Mouse (Mus musculus) kidney, postnatal 25 days (tissue): ENCODE results near the gene Lman2.

ENCODE experiments used
- DNase-seq, 2 experiments: peaks; one replicate each; pipeline ENCODE4 v3.0.0; 2021; ENCODE audit warnings: mixed read lengths in 2 of 2

Gene Lman2

DNA sequence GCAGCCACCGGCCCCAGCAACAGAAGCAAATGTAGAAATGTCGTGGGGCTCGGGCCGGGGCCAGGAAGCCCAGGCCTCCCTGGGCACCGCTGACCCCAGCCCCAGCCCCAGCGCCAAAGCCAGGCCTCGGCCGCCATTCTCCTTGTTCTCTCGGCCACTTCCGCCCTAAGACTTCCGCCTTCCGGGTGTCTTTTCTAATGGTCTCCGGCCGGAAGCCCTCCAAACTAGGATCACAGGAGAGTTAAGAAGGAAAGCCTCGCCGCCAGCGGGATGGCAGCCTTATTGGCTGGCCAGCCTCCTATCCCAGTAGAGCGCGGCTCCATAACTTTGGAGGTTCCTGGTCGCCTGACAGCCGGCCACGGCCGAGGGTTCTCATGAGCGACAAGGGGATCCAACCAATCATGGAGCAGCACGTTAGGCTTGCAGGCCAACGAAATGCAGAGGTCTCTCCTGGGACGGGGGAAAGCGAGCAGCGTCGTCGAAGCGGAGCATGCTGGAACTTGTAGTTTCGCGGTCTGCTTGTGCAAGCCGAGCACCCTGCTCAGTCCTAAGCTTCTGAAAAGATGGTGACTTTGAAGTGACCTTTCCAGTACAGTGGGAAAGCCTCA, at the start of gene Lman2:
Gene Lman2 (minus strand): TSS at position 331 of the 608 bp plus-strand sequence.
- DNase-seq, result peak; percentile 97 to 100

DNA sequence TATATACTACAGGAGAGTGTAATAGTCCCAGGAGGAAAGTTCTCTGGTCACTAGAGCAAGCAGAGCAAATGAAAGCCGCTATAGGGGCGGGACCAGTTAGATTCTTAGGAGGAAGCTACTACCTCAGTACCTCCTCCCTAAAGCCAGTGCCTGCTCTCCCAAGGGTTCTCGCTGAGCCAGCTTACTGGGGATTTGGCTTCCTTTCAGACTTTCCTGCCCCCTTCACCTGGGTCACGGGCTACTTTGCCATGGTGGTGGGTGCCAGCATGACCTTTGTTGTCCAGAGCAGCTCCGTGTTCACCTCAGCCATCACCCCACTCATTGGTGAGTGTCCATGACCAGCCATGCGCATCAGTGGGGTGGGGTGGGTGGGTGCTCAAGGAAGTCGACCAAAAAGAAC, 49.2 kb upstream of the Lman2 start:
- peak; percentile 51 to 68 for DNase-seq

DNA sequence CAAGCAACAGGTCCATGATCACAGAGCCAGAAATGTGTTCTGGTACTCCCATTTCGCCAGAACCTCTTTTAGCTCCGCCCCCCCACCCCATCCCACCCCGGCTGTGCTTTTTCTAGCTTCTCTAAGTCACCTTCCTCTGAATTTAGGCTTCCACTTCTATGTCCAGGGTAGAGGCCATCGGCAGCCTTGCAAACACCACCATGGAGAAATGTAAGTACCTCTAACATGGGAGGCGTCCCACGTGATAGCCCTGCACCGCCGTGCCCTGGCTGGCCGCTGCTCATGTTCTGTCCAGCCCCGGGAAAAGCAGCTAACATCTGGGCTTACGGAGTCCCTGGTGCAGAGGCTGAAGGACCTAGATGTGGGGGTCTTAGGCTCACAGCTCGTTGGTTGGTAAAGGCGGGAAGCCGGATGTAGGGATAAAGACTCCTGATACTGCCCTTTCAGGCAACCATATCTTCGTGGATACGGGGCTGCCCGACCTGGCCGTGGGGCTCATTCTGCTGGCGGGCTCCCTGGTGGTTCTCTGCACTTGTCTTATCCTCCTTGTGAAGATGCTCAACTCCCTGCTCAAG, 46.0 kb upstream of the Lman2 start:
- peak; percentile 46 to 67 for DNase-seq

DNA sequence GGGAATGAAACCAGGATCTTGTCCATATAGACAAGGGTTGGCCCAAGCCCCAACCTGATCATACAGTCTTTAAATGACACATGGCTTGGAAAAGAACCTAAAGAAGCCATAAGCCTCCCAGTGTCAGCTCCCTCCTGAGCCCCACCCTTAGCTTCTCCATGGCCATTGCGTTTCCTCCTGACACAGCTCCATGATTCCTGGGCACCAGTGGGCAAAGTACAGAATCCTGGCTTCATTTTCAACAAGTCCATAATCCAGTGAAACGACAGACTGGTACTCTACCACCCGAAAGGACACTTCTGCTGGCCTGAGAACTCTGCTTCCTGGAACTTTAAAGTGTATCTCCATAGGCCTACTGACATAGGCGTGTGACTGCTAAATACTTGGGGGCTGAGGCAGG, 44.8 kb upstream of the Lman2 start:
- DNase-seq, result peak; percentile 29 to 64

DNA sequence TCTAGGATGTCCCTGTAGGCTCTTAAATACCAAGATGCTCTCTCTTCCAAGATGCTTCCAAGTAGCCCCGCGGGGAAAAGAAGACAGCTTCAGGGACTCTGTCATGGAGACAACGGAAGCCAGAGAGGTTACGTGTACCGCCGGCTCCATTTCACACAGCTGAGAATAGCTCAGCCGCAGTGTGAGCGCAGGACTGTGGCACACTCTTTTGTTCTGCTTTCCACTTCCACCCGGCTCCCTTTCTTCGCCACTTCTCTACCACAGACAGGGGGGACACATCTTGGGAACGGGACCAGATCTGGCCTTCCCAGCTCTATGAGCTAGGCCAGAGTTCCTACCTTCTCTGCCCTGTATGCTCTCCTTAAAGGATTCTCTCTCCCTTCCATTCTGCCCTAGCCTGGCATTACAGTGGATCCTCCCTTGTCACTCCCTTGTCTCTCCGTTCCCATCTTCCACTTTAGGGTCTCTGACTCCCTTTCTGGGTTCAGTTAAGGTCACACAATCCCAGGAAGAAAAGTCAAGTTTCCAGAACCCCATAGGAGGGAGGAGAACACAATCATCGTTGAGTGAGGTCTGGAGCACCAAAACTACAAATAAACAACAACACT, 43.3 kb upstream of the Lman2 start:
- no peak for DNase-seq

DNA sequence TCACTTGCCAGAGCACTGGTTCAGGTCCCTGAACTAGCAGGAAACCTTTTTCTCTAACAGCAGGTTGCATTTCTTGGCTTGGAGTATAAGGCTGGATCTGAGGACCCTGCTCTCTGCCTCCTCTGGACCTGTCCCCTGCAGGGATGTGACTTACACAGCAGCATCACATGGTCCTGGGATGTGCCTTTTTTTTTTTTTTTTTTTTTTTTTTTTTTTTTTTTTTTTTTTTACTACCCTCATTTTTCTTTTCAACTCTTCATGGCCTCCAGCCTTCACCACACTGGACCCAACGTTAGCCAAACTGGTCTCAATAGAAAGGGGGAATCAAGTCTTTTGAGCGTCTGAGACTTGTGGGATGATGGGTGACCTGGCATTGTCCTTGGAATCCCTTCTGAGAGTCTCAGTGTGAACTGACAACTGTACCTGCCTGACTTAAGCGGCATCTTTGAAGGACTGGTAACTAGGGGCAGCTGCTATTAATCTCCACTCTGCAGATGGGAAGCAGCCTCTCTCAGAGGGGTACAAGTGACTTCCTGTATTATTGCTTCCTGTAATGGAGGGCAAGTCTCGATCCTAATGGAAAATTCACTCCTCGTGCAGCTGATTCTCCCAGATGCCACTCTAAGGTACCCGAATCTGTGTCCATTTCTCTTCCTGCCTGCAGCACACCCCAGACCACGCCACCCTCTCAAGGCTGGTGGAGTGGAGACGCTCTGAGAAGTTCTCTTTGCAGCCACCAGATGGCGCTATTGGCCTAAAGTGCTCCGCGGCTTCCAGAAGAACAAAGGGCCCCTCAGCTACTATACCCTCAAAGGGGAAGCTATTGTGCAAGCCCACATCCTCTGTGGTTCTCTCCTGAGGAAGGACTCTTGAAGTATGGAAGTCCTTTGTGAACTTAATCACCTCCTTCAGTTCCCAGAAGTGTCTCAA, 42.5 kb upstream of the Lman2 start:
- DNase-seq, result peak; percentile 72 to 78

DNA sequence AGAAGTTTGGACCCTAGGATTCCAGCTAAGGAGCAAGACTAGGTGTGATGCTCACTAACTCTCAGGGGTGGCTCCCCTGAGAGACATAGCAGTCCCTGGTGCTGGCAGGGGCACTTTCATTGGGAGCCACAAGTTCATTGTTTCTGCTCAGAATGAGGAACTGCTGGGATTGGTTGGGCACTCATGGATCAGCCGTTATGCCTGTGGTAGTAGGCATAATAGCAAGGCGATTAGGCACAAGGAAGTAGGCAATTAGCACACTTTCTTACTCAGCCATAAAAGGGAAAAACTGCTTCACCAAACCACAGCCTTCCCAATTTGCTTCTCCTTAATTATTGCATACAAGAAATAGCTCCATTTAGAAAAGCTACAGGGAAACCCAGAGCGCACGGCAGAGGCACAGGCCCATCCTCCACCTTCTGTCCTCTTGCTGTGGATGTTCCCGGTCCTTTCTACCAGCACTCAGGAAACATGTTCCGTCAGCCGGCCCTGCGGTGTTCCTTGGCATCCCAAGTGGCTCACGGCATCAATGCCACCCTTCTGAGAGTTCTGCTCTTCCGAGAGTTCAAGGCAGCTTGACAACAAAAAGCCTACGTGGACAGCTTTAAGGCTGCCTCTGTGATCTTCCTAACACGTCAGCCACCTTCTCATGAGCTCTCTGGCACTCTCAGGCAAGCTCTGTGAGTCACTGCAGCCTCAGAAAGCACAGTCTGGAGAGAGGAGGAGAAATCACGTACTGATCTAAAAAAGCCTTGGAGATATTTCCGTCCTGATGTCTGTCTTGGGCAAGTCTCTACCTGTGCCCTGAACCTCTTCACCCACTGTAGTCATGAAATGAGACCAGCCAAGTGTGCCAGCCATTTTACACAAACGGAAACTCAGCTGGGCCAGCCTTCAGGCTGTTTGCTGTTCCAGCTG, 41.6 kb upstream of the Lman2 start:
- DNase-seq, result no peak

DNA sequence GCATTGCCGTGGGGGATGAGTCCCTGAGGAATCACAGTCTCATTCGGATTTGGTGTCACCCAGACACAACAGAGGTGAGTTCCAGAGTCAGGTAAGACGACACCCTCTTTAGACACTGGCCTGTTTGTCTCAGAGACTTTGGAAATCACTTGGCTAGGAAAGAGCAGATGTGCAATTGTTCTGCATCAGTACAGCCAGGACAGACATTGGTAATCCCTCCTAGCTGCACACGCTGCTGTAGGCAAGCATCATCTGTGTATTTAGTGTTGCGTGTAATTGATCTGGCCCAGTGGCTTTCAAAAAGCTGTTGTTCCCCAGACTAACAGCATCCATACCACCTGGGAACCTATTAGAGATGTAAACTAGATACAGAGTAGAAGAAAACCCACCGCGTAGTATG, 40.7 kb upstream of the Lman2 start:
- DNase-seq, result no peak

DNA sequence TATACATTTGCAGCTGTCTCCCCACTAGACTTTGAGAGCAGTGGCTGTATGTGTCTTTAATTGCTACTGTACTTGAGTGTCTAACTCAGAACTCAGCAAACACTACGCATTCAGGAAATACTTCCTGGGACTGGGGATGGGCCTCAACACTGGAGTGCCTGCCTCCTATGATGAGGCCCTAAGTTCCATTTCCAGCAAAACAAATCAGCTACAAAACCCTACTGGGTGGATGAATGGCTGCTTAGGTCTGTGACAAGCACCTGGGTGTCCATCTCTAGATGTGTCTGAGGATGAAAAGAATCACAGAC, 37.4 kb upstream of the Lman2 start:
- DNase-seq, result no peak

DNA sequence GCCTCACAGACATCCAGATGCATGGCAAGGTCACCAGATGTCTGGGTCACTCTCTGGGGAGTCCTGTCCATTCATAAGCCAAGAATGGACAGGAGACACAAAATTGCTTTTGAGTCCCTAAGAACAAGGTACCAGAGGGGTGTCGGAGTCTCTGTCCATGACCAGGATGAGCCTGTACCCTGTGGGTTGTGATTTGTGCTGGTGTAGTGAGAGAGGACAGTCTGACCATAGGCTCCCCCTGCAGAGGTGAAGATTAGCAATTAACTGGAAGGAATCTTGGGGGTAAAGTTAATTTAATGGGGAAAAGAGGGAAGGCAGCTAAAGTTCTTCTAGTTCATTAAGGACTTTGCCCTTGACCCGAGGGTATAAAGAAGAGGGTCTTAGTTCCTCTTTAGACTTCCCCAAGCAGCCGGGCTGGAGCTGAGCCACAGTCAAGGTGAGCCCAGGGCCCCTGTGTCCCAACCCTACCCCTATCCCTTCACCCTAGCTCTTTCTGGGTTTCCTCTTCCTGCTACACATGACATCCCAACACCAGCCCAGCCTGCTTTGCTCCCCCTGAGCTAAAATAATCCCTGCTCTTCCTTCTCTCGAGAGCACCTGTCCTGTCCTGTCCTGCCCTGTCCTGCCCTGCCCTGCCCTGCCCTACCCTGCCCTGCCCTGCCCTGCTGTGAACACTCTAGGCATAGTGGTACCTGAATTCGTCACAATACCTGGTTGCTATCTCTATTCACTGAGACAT, 36.9 kb upstream of the Lman2 start:
- peak; percentile 71 to 82 for DNase-seq

DNA sequence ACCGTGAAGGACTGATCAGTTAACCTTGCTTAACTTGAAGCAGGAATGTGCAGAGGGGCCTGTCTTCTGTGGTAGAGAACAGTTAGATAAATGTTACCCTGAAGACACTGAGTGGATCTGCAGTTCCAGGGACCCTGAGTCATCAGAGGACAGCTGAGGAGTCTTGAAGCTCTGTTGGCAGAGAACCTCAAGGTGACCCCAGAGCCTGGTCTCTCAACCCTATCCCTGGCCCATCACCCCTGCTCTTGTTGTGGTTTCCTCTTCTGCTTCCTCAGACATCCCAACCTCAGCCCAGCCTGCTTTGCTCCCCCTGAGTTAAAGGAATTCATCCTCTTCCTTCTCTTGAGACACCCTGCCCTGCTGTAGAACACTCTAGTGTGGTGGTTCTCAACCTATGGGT, 35.5 kb upstream of the Lman2 start, which contains the start of gene Slc34a1:
Gene Slc34a1 (plus strand): TSS at position 100 of the 400 bp plus-strand sequence.
- DNase-seq, result no peak

DNA sequence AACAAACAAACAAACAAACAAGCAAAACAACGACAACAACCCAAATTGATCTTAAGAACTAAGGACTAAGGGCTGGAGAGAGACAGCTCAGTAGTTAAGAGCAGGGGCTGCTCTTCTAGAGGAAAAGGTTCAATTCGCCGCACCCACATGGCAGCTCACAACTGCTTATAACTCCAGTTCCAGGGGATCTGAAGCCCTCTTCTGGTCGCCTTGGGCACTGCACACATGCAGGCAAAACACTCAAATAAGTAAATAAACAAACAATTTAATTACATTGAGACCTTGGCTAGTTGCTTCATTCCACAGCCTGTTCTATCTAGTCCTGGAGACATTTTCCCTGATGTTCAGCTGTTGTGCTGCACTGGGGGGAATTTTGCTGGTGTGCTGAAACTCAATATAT, 30.4 kb upstream of the Lman2 start:
- DNase-seq, result peak; percentile 41 to 53

DNA sequence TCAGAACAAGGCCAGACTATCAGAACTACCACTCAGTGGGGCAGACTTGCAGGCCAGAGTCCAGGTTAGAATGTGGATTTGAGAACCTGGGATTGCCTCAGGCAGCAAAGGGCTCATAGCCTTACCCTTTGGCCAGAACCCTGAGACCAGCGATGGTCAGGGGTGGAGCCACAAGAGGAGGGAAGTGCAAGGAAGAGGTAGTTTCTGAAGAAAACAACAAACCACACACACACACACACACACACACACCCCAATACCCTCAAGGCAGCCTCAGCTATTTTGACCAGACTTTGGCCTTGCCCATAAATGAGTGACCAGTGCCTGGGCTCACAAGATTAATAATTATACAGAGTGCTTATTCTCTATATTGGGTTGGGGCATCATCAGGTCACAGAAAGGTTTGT, 29.0 kb upstream of the Lman2 start:
- DNase-seq, result peak; percentile 85 to 94

DNA sequence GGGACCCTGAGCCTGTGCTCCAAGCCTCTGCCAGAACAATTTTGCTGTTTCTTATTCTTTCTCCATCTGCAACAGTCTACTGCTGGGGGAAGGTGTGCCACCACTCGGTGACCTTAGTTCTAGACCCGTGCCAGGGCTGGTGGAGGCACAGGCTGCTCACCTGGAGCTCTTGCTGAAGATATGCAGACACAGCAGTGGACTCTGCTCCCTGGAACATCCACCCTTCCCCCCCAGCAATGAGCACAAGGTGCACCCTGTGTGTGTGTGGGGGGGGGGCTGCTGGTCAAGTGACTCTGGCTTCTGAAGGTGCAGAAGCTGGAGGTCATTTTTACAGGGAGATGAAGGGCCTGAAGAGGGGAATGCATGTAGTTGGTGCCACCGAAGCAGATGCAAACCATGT, 28.1 kb upstream of the Lman2 start:
- peak; percentile 86 to 96 for DNase-seq

DNA sequence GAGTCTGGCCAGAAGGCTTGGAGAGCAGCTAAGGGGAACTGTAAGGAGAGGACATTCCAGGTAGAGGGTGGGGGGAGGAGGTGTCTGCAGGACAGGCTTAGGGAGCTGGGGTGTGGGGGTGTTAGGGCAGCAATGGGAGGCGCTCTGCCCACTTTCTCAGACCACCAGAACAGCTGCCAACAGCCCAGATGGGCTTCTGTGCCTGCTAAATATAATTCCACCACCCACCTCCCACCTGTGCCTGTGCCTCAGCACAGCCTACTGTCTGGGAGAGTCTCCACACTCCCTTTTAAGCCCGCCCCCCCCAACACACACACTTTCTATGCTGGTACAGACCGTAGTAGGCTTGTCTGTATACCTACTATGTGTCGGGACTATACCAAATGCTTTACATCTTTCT, 19.2 kb upstream of the Lman2 start:
- DNase-seq, result no peak

DNA sequence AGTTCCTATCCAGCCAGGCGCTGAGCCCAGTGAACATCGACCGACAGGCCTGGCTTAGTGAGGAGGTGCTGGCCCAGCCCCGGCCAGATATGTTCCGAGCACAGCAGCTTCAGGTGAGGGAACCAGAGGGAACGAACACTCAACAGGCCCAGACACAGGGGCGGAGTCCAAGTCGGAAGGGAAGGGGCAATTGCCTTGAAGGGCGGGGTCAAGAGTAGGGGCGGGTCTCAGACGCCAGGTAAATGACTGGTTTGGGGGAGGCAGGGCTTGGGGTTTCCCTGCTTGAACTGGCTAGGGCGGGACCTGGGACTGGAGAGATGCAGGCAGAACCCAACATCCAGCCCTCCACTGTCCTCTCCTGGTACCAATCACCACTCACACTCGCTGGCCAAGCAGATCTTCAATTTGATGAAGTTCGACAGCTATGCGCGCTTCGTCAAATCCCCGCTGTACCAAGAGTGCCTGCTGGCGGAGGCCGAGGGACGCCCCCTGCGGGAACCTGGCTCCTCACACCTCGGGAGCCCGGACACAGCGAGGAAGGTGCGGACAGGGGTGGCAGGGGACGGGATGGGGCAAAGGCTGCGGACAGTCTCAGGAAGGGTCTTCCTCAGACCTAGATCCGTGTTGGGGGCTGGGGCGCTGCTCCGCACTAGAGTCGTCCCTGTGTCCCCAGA, 16.5 kb upstream of the Lman2 start:
- DNase-seq, result peak; percentile 48 to 66

DNA sequence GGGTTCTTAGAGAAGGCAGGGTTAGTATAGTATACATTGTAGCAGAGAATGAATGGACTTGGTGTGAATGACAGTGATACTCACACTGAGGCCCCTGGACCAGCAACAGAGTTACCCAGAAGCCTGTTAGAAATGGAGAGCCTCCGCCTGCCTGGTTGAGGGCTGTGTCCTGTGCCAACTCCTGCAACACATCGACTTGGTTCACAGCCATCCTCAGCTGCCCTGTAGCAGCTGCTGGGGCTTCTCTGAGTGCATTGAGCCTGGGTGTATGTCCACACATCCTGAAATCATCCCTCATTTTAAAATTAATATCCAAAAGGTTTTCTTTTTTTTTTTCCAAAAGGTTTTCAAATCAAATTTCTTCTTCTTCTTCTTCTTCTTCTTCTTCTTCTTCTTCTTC, 13.3 kb upstream of the Lman2 start:
- peak in 1 of 2 experiments; percentile 27 for DNase-seq

DNA sequence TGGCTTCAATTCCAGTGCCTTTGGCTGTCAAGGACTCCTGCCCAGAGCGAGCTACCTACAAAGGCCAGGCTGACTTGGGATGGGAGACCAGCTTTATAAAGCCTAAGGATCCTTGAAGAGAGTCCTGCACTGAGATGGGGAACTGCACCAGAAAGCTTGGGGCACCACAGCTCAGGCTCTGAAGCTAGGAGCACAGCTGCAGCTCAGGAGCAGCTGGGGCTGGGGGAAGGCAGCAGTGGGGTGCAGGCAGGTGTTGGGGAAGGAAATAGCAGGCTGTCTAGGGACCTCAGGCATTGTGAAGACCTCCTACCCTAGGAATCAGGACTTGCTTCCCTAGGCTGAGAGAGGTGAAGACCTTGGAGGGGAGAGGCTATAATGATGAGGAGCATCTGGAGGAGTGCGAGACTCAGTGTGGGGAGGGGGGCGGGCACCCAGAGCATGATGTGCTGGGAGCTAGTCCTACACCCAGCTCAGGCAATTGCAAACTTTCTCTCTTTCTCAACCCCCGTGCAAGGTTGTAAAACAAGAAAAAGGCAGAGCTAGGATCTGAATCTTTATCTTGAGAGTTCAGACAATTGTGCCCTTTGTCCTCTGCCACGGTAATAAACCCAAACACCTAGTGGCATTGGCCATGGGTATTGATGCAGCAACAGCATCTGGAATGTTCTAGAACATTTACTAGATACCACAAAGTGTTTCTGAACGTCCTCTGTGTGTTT, 11.8 kb upstream of the Lman2 start:
- DNase-seq, result no peak

DNA sequence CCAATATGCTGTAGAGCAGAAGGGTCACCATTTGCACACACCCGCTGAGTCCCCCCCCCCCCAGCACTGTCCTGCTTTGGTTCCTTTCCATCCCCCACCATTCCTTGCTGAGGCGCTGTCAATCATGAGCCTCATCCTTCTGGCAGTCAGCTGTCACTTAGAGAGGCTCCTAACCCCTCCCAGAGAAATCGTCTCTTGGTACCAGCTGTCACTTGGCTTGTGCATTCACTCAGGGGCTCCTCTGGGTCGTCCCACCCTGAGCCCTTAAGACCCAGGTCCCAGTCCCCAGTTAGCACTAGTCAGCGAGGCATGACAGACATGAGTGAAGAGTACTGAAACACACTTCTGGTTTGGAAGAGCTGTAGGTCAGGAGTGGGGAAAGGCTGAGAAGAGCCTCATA, 9.2 kb upstream of the Lman2 start:
- DNase-seq, result no peak

DNA sequence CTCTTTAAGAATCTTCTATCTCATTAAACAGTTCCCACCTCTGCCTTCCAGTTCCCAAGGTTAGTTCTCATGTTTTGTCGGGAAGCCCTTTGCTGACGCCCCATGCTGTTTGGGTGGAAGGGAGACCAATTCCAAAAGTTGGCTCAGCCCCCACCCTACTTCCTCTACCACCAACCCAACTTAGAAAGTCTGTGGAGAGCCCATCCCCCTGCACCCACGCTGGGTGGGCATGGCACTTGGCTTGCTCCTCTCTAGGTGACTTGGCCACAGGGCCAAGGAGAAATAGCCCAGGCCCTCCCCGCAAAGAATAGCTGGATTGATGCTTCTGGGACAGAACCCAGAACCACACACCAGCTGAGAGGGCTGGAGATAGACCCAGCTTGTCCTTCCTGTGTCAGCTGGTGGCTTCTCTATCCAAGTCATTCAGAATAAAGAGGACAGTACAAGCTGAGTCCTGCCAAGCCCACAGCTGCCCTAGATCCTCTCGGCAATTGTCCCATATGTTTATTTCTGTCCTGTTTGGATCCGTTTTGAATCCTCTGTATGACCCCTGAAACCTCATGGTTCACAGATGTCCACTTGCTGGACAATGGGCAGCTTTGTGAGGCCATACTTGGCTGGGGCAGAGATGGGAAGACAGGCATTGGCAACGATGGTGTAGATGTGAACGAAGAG, 8.6 kb upstream of the Lman2 start:
- DNase-seq, result no peak
